Mouse (Mus musculus) G1E (cell line): ENCODE data around the gene Ppp1r9b. TPM values are rescaled to one million over a fixed set of nuclear protein-coding genes. Genes with fewer than 3 reads are reported as not detected.

ENCODE experiments used
- ATAC-seq: 2 replicates; pipeline ENCODE4 v1.8.0; 2016; ENCODE audit warnings: mild to moderate bottlenecking; ENCODE audit not compliant: insufficient number of reproducible peaks, poor library complexity, low FRiP score, severe bottlenecking; ENCODE audit errors: extremely low read depth
- DNase-seq: peaks from one replicate; pipeline ENCODE4 v3.0.0; 2012; ENCODE audit warnings: low spot score
- H3K27me3 ChIP-seq: 2 replicates; pipeline ENCODE4 v1.6.1; 2012; ENCODE audit warnings: mild to moderate bottlenecking, low read length, inconsistent platforms; ENCODE audit not compliant: insufficient read depth
- H3K36me3 ChIP-seq: replicated peaks from 2 replicates; pipeline ENCODE3; 2012; ENCODE audit warnings: mild to moderate bottlenecking, inconsistent platforms
- H3K4me1 ChIP-seq: 2 replicates; pipeline ENCODE4 v1.6.1; 2012; ENCODE audit warnings: low read depth, low read length, inconsistent platforms, mixed read lengths; ENCODE audit not compliant: insufficient read depth
- H3K4me3 ChIP-seq: 2 replicates; pipeline ENCODE4 v1.5.1; 2012; ENCODE audit warnings: low read depth, mild to moderate bottlenecking, inconsistent platforms, low read length, moderate library complexity, mixed read lengths
- H3K9me3 ChIP-seq: replicated peaks from 2 replicates; pipeline ENCODE4 v1.6.1; 2012; ENCODE audit warnings: inconsistent platforms
- CTCF ChIP-seq: IDR thresholded peaks from 2 replicates; pipeline ENCODE4 v1.5.1; 2012; ENCODE audit warnings: low read depth, low read length, inconsistent platforms, mixed read lengths
- GATA1 ChIP-seq: IDR thresholded peaks from 2 replicates; pipeline ENCODE4 v1.6.1; 2012; ENCODE audit warnings: borderline replicate concordance, low read length, inconsistent platforms, mixed read lengths
- GATA2 ChIP-seq: IDR thresholded peaks from 2 replicates; pipeline ENCODE4 v1.6.1; 2012; ENCODE audit warnings: low read depth, low read length, inconsistent platforms, borderline replicate concordance
- POLR2AphosphoS5 ChIP-seq: IDR thresholded peaks from 2 replicates; pipeline ENCODE4 v1.6.1; 2012; ENCODE audit warnings: low read depth, low read length, inconsistent platforms; ENCODE audit not compliant: insufficient replicate concordance
- TAL1 ChIP-seq: conservative IDR thresholded peaks from 2 replicates; pipeline ENCODE4 v1.6.1; 2012; ENCODE audit warnings: low read depth, low read length, inconsistent platforms, mixed read lengths
- polyA plus RNA-seq: library from polyadenylated mRNA; stranded (reverse); fragments of >175 nt; gene quantifications from 2 replicates; pipeline ENCODE4 v1.2.3, GENCODE M21; 2012
- total RNA-seq, 2 experiments: library from RNA; stranded (forward) in 1 of 2; stranded (reverse) in 1 of 2; fragments of 200-1000 nt in 1 of 2; fragments of >200 nt in 1 of 2; fragmentation: Nextera tagmentation in 1 of 2; gene quantifications; 2 replicates each; pipeline ENCODE4 v1.2.3; 2014 to 2017

Gene Ppp1r9b
- total RNA-seq (2014; fragmentation: Nextera tagmentation) (87.8 and 117 TPM in 2 replicates), total RNA-seq (2017) (68.2 and 83.2 TPM in 2 replicates), polyA plus RNA-seq (207 and 233 TPM in 2 replicates)

DNA sequence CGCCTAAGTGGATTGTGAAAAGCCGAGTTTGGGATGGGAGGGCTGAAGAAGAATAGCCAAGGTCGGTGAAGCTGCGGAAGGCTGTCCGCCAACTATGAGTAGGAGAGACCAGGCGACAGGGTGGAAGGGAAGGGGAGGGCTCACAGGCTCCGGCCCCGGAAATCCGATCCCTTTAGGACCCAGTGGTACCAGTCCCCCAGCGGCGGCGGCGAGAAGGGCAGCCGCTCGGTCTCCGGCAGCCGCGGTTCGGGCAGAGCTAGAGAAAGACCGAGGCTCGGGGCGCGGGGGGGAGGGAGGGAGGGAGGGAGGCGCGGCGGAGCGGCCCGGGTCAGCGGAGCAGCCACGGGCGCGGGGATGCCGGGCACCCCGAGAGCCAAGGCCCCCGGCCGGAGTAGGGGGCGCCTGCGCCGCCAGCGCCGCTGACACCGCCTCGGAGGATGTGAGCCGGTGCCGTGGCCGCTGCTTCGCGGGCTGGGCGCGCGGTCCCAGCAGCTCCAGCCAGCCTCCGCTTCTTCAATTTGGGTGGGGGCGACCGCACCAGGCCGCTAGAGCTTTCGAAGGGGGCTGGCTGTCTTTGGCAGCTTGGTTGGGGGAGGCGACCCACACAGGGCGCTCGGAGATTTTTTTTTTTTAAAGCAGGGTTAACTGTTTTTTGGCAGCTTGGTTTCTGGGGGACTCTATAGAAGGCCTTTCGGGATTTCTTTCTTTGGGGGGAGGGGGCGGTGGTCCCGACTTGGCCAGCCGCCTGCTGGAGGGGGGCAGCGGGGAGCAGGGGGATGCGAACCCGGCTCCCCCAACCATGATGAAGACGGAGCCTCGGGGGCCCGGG is at the start of gene Ppp1r9b:
Gene Ppp1r9b, plus strand, starts transcription at position 287 of the 829 bp plus-strand sequence.
- Histone ChIP-seq H3K4me3 (peak within 1 kb of the TSS; percentile 93), H3K27me3 (no peaks in the 10 kb centered on the region), H3K9me3 (no peaks in the 10 kb centered on the region), H3K4me1 (peaks cover 82% of the 10 kb centered on the region), H3K36me3 (peaks cover 42% of the 10 kb centered on the region)
- DNase-seq, result peak; percentile 90
- TF ChIP-seq GATA2 (no peak), CTCF (0 out of 2 replicates have a peak, but pooled peaks have one; percentile 24)
- peak; percentile 50; the same call in 1 of the 2 replicates for ATAC-seq

- H3K9me3 ChIP-seq, result no peaks in the 10 kb centered on the region
- DNase-seq (no peak), ATAC-seq (no peak)
- peaks cover 21% of the 10 kb centered on the region for H3K4me1 ChIP-seq
- H3K36me3 ChIP-seq, result no peaks in the 10 kb centered on the region
- TF ChIP-seq TAL1, result no peak
- no peak for TF ChIP-seq GATA2
- TF ChIP-seq POLR2AphosphoS5, result no peak
- no peak for TF ChIP-seq CTCF
- no peak for TF ChIP-seq GATA1
- no peak overlapping the region for H3K4me3 ChIP-seq
- H3K27me3 ChIP-seq, result peaks cover 72% of the 10 kb centered on the region
Observed at GRCm38 (mm10) chr11:94941121-94941520, 49.7 kb upstream of the Ppp1r9b start.

DNA sequence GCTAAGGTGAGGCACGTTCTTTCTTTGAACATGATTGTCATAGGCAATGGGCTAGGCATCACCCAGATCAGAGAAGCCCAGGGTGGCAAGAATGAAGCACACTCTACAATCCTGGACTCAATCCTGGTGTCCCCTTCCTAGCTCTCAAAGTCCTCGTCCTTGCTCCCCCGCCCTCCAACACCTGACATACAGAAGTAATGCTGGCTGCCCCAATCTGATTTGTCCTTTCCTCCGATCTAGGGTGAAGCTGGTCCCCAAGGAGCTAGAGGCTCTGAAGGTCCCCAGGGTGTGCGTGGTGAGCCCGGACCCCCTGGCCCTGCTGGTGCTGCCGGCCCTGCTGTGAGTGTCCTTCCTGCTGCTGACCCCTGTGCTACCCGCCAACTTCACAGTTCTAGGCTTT is 49.1 kb upstream of the Ppp1r9b start:
- Histone ChIP-seq H3K36me3 (no peaks in the 10 kb centered on the region), H3K4me3 (no peak overlapping the region), H3K9me3 (no peaks in the 10 kb centered on the region), H3K27me3 (peaks cover 75% of the 10 kb centered on the region), H3K4me1 (peaks cover 17% of the 10 kb centered on the region)
- no peak for TF ChIP-seq CTCF
- TF ChIP-seq TAL1, result no peak
- DNase-seq (no peak), ATAC-seq (no peak)

DNA sequence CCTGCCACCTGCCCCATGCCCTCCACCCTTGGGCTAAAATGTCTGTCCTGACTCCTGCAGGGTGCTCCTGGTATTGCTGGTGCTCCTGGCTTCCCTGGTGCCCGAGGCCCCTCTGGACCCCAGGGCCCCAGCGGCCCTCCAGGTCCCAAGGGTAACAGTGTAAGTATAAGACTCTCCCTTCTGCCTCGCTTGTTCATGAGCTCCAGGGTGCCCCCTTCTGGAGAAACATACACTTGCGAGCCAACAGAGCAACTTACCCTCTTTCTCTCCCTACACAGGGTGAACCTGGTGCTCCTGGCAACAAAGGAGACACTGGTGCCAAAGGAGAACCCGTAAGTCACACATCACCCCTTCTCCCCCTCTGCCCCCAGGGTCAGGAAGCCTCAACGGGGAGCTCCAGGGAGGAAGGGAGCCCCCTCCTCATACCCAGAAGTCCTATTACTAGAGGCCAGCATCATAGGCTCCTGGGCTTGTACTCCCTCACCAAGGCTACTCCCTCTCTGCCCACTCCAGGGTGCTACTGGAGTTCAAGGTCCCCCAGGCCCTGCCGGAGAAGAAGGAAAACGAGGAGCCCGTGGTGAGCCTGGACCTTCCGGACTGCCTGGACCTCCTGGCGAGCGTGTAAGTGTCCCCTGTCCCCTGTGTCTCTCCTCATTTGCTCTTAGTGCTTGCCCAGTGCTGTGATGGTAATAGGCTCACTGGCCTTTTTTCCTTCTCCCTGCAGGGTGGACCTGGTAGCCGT is 48.4 kb upstream of the Ppp1r9b start:
- H3K4me3 ChIP-seq, result no peak overlapping the region
- DNase-seq, result peak; percentile 30
- no peaks in the 10 kb centered on the region for H3K9me3 ChIP-seq
- no peak for ATAC-seq
- H3K4me1 ChIP-seq, result peaks cover 10% of the 10 kb centered on the region
- TF ChIP-seq POLR2AphosphoS5 (no peak), TAL1 (no peak), CTCF (0 out of 2 replicates have a peak, but pooled peaks have one; percentile 29), GATA1 (no peak), GATA2 (no peak)
- no peaks in the 10 kb centered on the region for H3K36me3 ChIP-seq
- H3K27me3 ChIP-seq, result peaks cover 82% of the 10 kb centered on the region

DNA sequence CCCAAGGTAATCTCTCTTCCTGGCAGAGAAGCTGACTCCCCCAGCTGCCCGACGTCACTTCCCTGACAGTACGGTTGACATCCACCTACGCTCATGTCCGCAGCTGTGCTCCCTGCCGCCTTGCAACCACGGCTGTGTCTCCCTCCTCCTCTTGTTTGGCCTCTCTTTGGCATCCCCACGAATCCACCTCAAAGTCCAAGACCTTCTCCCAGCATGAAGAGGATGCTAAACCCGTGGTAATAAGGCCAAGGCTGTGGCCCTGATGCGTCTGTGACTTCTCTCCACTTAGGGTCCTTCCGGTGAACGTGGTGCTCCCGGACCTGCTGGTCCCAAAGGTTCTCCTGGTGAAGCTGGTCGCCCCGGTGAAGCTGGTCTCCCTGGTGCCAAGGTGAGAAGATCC is 47.8 kb upstream of the Ppp1r9b start:
- Histone ChIP-seq H3K4me3 (no peak overlapping the region), H3K36me3 (no peaks in the 10 kb centered on the region), H3K4me1 (peaks cover 5% of the 10 kb centered on the region), H3K9me3 (no peaks in the 10 kb centered on the region), H3K27me3 (peaks cover 81% of the 10 kb centered on the region)
- DNase-seq (no peak), ATAC-seq (no peak)
- TF ChIP-seq TAL1 (no peak), CTCF (no peak)

- DNase-seq (no peak), ATAC-seq (no peak)
- TF ChIP-seq CTCF (no peak), GATA1 (no peak), POLR2AphosphoS5 (no peak), TAL1 (no peak), GATA2 (no peak)
- Histone ChIP-seq H3K27me3 (peaks cover 84% of the 10 kb centered on the region), H3K36me3 (no peaks in the 10 kb centered on the region), H3K4me1 (peaks cover 5% of the 10 kb centered on the region), H3K4me3 (no peak overlapping the region), H3K9me3 (no peaks in the 10 kb centered on the region)
Observed at GRCm38 (mm10) chr11:94944295-94944694, 46.5 kb upstream of the Ppp1r9b start.
